Mouse (Mus musculus): ENCODE results near the gene Rnf213. TPM values are rescaled to one million over a fixed set of nuclear protein-coding genes. Genes with fewer than 3 reads are reported as not detected.
A peak's percentile ranks its signal among the peaks of the same experiment; 100 is the strongest.
"Not testable (repeated sequence)": the region's sequence is repeated elsewhere in the genome, so short reads cannot be mapped to it uniquely, and the experiment has no call there.

Gene Rnf213
- polyA plus RNA-seq, 1 experiment from 2014 or later = 0.72 TPM

GRCm38 (mm10) chr11:119386306-119386705 lies 6.6 kb upstream of the Rnf213 start:
- no peak overlapping the region for H3K4me3 ChIP-seq (ENCODE audit: low read depth, low read length)
- peaks cover 7% of the 10 kb centered on the region; the same call in 1 of the 2 replicates for H3K4me1 ChIP-seq (ENCODE audit: control insufficient read depth, insufficient read depth, low read length)
- 94% methylated on average over 5 of the region's 5 CpGs for WGBS
- H3K9me3 ChIP-seq (ENCODE audit: control insufficient read depth, low read length) = no peaks in the 10 kb centered on the region
- H3K9ac ChIP-seq (replicated peaks; ENCODE audit: low read depth, low read length) = no peak overlapping the region
- no peak for ATAC-seq (ENCODE audit: low read depth)
- no peaks in the 10 kb centered on the region for H3K36me3 ChIP-seq (ENCODE audit: control insufficient read depth, insufficient read depth, low read length)
- peaks cover 14% of the 10 kb centered on the region for H3K27me3 ChIP-seq (ENCODE audit: control insufficient read depth, insufficient read depth, low read length)
- no peak overlapping the region for H3K27ac ChIP-seq (ENCODE audit: low read depth, low read length)
- H3K4me2 ChIP-seq (ENCODE audit: low read depth, low read length) = no peak overlapping the region

- not testable (repeated sequence) for H3K9me3 ChIP-seq (ENCODE audit: control insufficient read depth, low read length); H3K9ac ChIP-seq (replicated peaks; ENCODE audit: low read depth, low read length); H3K27ac ChIP-seq (ENCODE audit: low read depth, low read length); H3K36me3 ChIP-seq (ENCODE audit: control insufficient read depth, insufficient read depth, low read length); H3K4me1 ChIP-seq (ENCODE audit: control insufficient read depth, insufficient read depth, low read length); H3K4me2 ChIP-seq (ENCODE audit: low read depth, low read length); H3K4me3 ChIP-seq (ENCODE audit: low read depth, low read length); ATAC-seq (ENCODE audit: low read depth)
- 32% methylated on average over 3 of the region's 3 CpGs for WGBS
- peaks cover 19% of the 10 kb centered on the region for H3K27me3 ChIP-seq (ENCODE audit: control insufficient read depth, insufficient read depth, low read length)
These were observed 5.6 kb upstream of the Rnf213 start for GRCm38 (mm10) chr11:119387273-119387672.

GRCm38 (mm10) chr11:119389851-119390270 lies 3.0 kb upstream of the Rnf213 start:
- Histone ChIP-seq H3K27ac (ENCODE audit: low read depth, low read length) (no peak overlapping the region), H3K36me3 (ENCODE audit: control insufficient read depth, insufficient read depth, low read length) (no peaks in the 10 kb centered on the region), H3K9me3 (ENCODE audit: control insufficient read depth, low read length) (no peaks in the 10 kb centered on the region), H3K4me3 (ENCODE audit: low read depth, low read length) (peak overlapping the region; percentile 44), H3K27me3 (ENCODE audit: control insufficient read depth, insufficient read depth, low read length) (peaks cover 33% of the 10 kb centered on the region), H3K4me2 (ENCODE audit: low read depth, low read length) (peak overlapping the region; percentile 90), H3K9ac (replicated peaks; ENCODE audit: low read depth, low read length) (peak overlapping the region; percentile 22; the same call in 1 of the 2 replicates), H3K4me1 (ENCODE audit: control insufficient read depth, insufficient read depth, low read length) (peaks cover 10% of the 10 kb centered on the region; the same call in 1 of the 2 replicates)
- ATAC-seq (ENCODE audit: low read depth) = peak; percentile 41; the same call in 1 of the 2 replicates
- under 1% methylated on average over 35 of the region's 35 CpGs for whole genome bisulfite sequencing

- Histone ChIP-seq H3K4me3 (ENCODE audit: low read depth, low read length) (peak overlapping the region; percentile 44), H3K9ac (replicated peaks; ENCODE audit: low read depth, low read length) (peak overlapping the region; percentile 22; the same call in 1 of the 2 replicates), H3K27ac (ENCODE audit: low read depth, low read length) (no peak overlapping the region), H3K4me2 (ENCODE audit: low read depth, low read length) (peak overlapping the region; percentile 90), H3K27me3 (ENCODE audit: control insufficient read depth, insufficient read depth, low read length) (peaks cover 33% of the 10 kb centered on the region), H3K36me3 (ENCODE audit: control insufficient read depth, insufficient read depth, low read length) (no peaks in the 10 kb centered on the region), H3K4me1 (ENCODE audit: control insufficient read depth, insufficient read depth, low read length) (peaks cover 10% of the 10 kb centered on the region; the same call in 1 of the 2 replicates), H3K9me3 (ENCODE audit: control insufficient read depth, low read length) (no peaks in the 10 kb centered on the region)
- WGBS = 2% methylated on average over 53 of the region's 53 CpGs
- ATAC-seq (ENCODE audit: low read depth) = no peak
These were observed 2.3 kb upstream of the Rnf213 start for GRCm38 (mm10) chr11:119390271-119391231.

- WGBS = 35% methylated on average over 7 of the region's 7 CpGs
- Histone ChIP-seq H3K9me3 (ENCODE audit: control insufficient read depth, low read length) (no peaks in the 10 kb centered on the region), H3K36me3 (ENCODE audit: control insufficient read depth, insufficient read depth, low read length) (no peaks in the 10 kb centered on the region), H3K4me3 (ENCODE audit: low read depth, low read length) (no peak overlapping the region), H3K27me3 (ENCODE audit: control insufficient read depth, insufficient read depth, low read length) (peaks cover 38% of the 10 kb centered on the region), H3K27ac (ENCODE audit: low read depth, low read length) (no peak overlapping the region), H3K4me2 (ENCODE audit: low read depth, low read length) (no peak overlapping the region), H3K9ac (replicated peaks; ENCODE audit: low read depth, low read length) (no peak overlapping the region), H3K4me1 (ENCODE audit: control insufficient read depth, insufficient read depth, low read length) (peaks cover 10% of the 10 kb centered on the region; the same call in 1 of the 2 replicates)
- ATAC-seq (ENCODE audit: low read depth) = no peak
These were observed 1.4 kb upstream of the Rnf213 start for GRCm38 (mm10) chr11:119391386-119392000.

GRCm38 (mm10) chr11:119392001-119392614 lies 792 bp upstream of the Rnf213 start:
- Histone ChIP-seq H3K27me3 (ENCODE audit: control insufficient read depth, insufficient read depth, low read length) (peaks cover 38% of the 10 kb centered on the region), H3K27ac (ENCODE audit: low read depth, low read length) (no peak overlapping the region), H3K4me1 (ENCODE audit: control insufficient read depth, insufficient read depth, low read length) (peaks cover 10% of the 10 kb centered on the region; the same call in 1 of the 2 replicates), H3K36me3 (ENCODE audit: control insufficient read depth, insufficient read depth, low read length) (no peaks in the 10 kb centered on the region), H3K9me3 (ENCODE audit: control insufficient read depth, low read length) (no peaks in the 10 kb centered on the region), H3K4me3 (ENCODE audit: low read depth, low read length) (no peak overlapping the region), H3K9ac (replicated peaks; ENCODE audit: low read depth, low read length) (no peak overlapping the region), H3K4me2 (ENCODE audit: low read depth, low read length) (no peak overlapping the region)
- 6% methylated on average over 12 of the region's 12 CpGs for WGBS
- no peak for ATAC-seq (ENCODE audit: low read depth)

- Histone ChIP-seq H3K9ac (replicated peaks; ENCODE audit: low read depth, low read length) (no peak overlapping the region; the same call in 1 of the 2 replicates), H3K4me1 (ENCODE audit: control insufficient read depth, insufficient read depth, low read length) (peaks cover 10% of the 10 kb centered on the region; the same call in 1 of the 2 replicates), H3K27ac (ENCODE audit: low read depth, low read length) (no peak overlapping the region), H3K27me3 (ENCODE audit: control insufficient read depth, insufficient read depth, low read length) (peaks cover 38% of the 10 kb centered on the region), H3K9me3 (ENCODE audit: control insufficient read depth, low read length) (no peaks in the 10 kb centered on the region), H3K36me3 (ENCODE audit: control insufficient read depth, insufficient read depth, low read length) (no peaks in the 10 kb centered on the region), H3K4me3 (ENCODE audit: low read depth, low read length) (peak overlapping the region; percentile 27; the same call in 1 of the 2 replicates), H3K4me2 (ENCODE audit: low read depth, low read length) (peak overlapping the region; percentile 46)
- 23% methylated on average over 7 of the region's 7 CpGs for WGBS
- ATAC-seq (ENCODE audit: low read depth) = no peak
These were observed 544 bp downstream of the Rnf213 start for GRCm38 (mm10) chr11:119393483-119393804.

- H3K4me2 ChIP-seq (ENCODE audit: low read depth, low read length) = no peak overlapping the region
- no peaks in the 10 kb centered on the region for H3K9me3 ChIP-seq (ENCODE audit: control insufficient read depth, low read length)
- H3K27ac ChIP-seq (ENCODE audit: low read depth, low read length) = no peak overlapping the region
- peaks cover 38% of the 10 kb centered on the region for H3K27me3 ChIP-seq (ENCODE audit: control insufficient read depth, insufficient read depth, low read length)
- H3K4me1 ChIP-seq (ENCODE audit: control insufficient read depth, insufficient read depth, low read length) = peaks cover 10% of the 10 kb centered on the region; the same call in 1 of the 2 replicates
- no peak for ATAC-seq (ENCODE audit: low read depth)
- H3K36me3 ChIP-seq (ENCODE audit: control insufficient read depth, insufficient read depth, low read length) = no peaks in the 10 kb centered on the region
- H3K4me3 ChIP-seq (ENCODE audit: low read depth, low read length) = no peak overlapping the region
- no peak overlapping the region for H3K9ac ChIP-seq (replicated peaks; ENCODE audit: low read depth, low read length)
- 49% methylated on average over 6 of the region's 6 CpGs for WGBS
These were observed 1.3 kb downstream of the Rnf213 start for GRCm38 (mm10) chr11:119394210-119394609.
